Mouse (Mus musculus) G1E (cell line): Measurements from ENCODE around the gene Pmis2. TPM values are rescaled to one million over a fixed set of nuclear protein-coding genes. Genes with fewer than 3 reads are reported as not detected.
A peak's percentile ranks its signal among the peaks of the same experiment; 100 is the strongest.

Experiments used
- ATAC-seq: 2 replicates; pipeline ENCODE4 v1.8.0; 2016; ENCODE audit warnings: mild to moderate bottlenecking; ENCODE audit not compliant: insufficient number of reproducible peaks, poor library complexity, low FRiP score, severe bottlenecking; ENCODE audit errors: extremely low read depth
- DNase-seq: peaks from one replicate; pipeline ENCODE4 v3.0.0; 2012; ENCODE audit warnings: low spot score
- H3K27me3 ChIP-seq: 2 replicates; pipeline ENCODE4 v1.6.1; 2012; ENCODE audit warnings: mild to moderate bottlenecking, low read length, inconsistent platforms; ENCODE audit not compliant: insufficient read depth
- H3K36me3 ChIP-seq: replicated peaks from 2 replicates; pipeline ENCODE3; 2012; ENCODE audit warnings: mild to moderate bottlenecking, inconsistent platforms
- H3K4me1 ChIP-seq: 2 replicates; pipeline ENCODE4 v1.6.1; 2012; ENCODE audit warnings: low read depth, low read length, inconsistent platforms, mixed read lengths; ENCODE audit not compliant: insufficient read depth
- H3K4me3 ChIP-seq: 2 replicates; pipeline ENCODE4 v1.5.1; 2012; ENCODE audit warnings: low read depth, mild to moderate bottlenecking, inconsistent platforms, low read length, moderate library complexity, mixed read lengths
- H3K9me3 ChIP-seq: replicated peaks from 2 replicates; pipeline ENCODE4 v1.6.1; 2012; ENCODE audit warnings: inconsistent platforms
- CTCF ChIP-seq: IDR thresholded peaks from 2 replicates; pipeline ENCODE4 v1.5.1; 2012; ENCODE audit warnings: low read depth, low read length, inconsistent platforms, mixed read lengths
- GATA1 ChIP-seq: IDR thresholded peaks from 2 replicates; pipeline ENCODE4 v1.6.1; 2012; ENCODE audit warnings: borderline replicate concordance, low read length, inconsistent platforms, mixed read lengths
- GATA2 ChIP-seq: IDR thresholded peaks from 2 replicates; pipeline ENCODE4 v1.6.1; 2012; ENCODE audit warnings: low read depth, low read length, inconsistent platforms, borderline replicate concordance
- POLR2AphosphoS5 ChIP-seq: IDR thresholded peaks from 2 replicates; pipeline ENCODE4 v1.6.1; 2012; ENCODE audit warnings: low read depth, low read length, inconsistent platforms; ENCODE audit not compliant: insufficient replicate concordance
- TAL1 ChIP-seq: conservative IDR thresholded peaks from 2 replicates; pipeline ENCODE4 v1.6.1; 2012; ENCODE audit warnings: low read depth, low read length, inconsistent platforms, mixed read lengths
- polyA plus RNA-seq: library from polyadenylated mRNA; stranded (reverse); fragments of >175 nt; gene quantifications from 2 replicates; pipeline ENCODE4 v1.2.3, GENCODE M21; 2012
- total RNA-seq, 2 experiments: library from RNA; stranded (forward) in 1 of 2; stranded (reverse) in 1 of 2; fragments of 200-1000 nt in 1 of 2; fragments of >200 nt in 1 of 2; fragmentation: Nextera tagmentation in 1 of 2; gene quantifications; 2 replicates each; pipeline ENCODE4 v1.2.3; 2014 to 2017

The Pmis2 gene
- total and polyA plus RNA-seq, 3 experiments = not detected

DNA sequence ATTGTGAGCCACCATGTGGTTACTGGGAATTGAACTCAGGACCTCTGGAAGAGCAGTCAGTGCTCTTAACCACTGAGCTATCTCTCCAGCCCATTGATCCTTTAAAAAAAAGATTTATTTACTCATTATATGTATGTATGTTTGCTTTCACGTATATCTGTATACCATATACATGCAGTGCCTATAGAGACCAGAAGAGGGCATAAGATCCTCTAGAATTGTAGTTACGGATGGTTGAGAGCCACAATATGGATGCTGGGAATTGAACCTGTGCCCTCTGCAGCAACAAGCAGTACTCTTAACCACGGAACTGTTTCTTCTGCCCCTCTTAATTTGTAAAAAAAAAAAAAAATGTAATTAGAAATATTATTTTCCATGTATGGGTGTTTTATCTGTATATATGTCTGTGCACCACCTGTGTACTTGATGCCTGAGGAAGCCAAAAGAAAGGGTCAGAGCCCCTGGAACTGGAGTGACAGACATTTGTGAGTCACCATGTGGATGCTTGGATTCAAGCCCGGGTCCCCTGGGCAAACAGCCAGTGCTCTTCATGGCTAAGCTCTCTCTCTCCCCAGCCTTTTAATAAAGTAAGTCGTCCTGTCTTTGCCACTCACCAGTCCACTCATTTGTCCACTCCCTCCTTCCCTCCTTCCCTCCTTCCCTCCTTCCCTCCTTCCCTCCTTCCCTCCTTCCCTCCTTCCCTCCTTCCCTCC, 7.0 kb upstream of the Pmis2 start:
- no peaks in the 10 kb centered on the region for H3K9me3 ChIP-seq
- TF ChIP-seq POLR2AphosphoS5 = no peak
- no peaks in the 10 kb centered on the region for H3K36me3 ChIP-seq
- H3K27me3 ChIP-seq = peaks cover 30% of the 10 kb centered on the region
- ATAC-seq = no peak
- no peaks in the 10 kb centered on the region for H3K4me1 ChIP-seq
- H3K4me3 ChIP-seq = no peak overlapping the region
- DNase-seq = no peak

DNA sequence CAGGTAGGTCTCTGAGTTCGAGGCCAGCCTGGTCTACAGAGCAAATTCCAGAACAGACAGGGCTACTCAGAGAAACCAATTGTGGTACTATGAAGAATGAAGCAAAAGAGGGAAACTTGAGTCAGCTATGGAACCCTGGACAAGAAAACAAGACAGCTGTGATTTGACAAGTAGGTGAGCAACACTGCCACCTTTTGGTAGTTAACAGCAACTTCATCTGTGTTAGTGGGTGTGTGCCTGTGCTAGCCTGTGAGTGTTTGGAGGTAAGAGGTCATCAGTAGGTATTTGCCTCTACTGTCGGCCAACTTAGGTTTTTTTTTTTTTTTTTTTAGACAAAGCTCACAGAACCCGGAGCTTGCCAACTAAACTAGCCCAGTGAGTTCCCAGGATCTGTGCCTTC, 2.2 kb downstream of the Pmis2 start:
- ATAC-seq (no peak), DNase-seq (peak; percentile 19)
- Histone ChIP-seq H3K36me3 (no peaks in the 10 kb centered on the region), H3K4me3 (no peak overlapping the region), H3K9me3 (no peaks in the 10 kb centered on the region), H3K4me1 (peaks cover 7% of the 10 kb centered on the region), H3K27me3 (peaks cover 5% of the 10 kb centered on the region; the same call in 1 of the 2 replicates)
- TF ChIP-seq POLR2AphosphoS5 (no peak), GATA1 (no peak), GATA2 (no peak), TAL1 (no peak), CTCF (peak; percentile 53; the same call in 1 of the 2 replicates)

DNA sequence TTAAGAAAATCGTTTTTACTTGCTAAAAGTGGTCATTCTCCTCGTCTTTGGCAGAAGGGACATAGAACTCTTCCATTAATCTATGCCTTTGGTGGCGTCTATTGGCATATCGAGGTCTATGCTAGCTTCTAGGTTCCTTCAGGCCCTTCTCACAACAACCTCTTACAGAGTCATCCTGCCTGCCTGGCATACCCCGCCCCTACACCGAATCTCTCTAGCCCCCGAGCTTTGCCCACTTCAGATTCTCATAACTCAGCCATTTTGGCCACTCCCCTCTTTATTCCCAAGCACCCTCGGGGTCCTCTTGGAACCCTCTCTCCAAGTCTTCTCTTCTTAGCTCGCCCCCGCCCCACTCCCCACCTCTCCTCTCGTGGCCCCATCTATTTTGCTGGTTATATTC, 6.1 kb downstream of the Pmis2 start:
- H3K36me3 ChIP-seq = peaks cover 32% of the 10 kb centered on the region
- ATAC-seq (no peak), DNase-seq (peak; percentile 25)
- no peak for TF ChIP-seq CTCF
- no peak for TF ChIP-seq GATA2
- TF ChIP-seq TAL1 = no peak
- TF ChIP-seq GATA1 = no peak
- TF ChIP-seq POLR2AphosphoS5 = no peak
- peaks cover 15% of the 10 kb centered on the region for H3K4me1 ChIP-seq
- H3K27me3 ChIP-seq = 0 out of 2 replicates have a peak, but pooled peaks cover 5% of the 10 kb centered on the region
- peak overlapping the region; percentile 85 for H3K4me3 ChIP-seq
- no peaks in the 10 kb centered on the region for H3K9me3 ChIP-seq

DNA sequence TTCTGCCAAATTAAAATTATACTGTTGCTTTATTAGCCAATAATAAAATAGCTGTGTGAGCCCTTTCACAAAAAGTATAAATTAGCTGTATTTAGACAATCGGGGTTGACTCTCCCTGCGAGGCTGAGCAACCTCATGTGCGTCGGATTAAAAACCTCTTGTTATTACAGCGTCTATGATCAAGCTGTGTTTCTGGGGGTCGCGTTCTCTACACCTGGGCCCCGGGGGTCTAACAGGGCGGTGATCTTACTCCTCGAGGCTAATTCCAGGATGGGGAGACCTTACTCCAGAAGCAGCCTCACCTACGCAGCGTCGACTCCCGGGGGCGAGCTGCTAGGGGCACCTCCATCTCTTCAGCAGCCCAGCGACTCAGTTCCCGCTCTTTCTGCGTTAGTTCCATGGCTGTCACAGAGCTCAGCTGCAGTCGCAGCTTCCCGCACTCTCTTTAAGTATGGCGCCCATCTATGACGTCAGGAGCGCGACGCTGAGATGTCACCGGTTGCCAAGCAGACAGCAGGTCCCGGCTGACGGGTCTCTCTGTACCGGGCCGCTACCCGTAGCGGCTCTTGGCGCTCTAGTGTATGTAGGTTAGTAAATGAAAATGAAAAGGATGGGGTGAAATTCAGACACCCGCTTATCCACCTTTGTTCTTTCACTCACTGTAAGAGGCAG, 6.7 kb downstream of the Pmis2 start, which contains the start of gene Haus5:
Haus5 (minus strand) TSS at position 466 of the 672 bp plus-strand sequence.
- peak within 1 kb of the TSS; percentile 85 for H3K4me3 ChIP-seq
- peaks cover 15% of the 10 kb centered on the region for H3K4me1 ChIP-seq
- TF ChIP-seq POLR2AphosphoS5 (no peak), CTCF (no peak), GATA2 (no peak), GATA1 (no peak), TAL1 (no peak)

DNA sequence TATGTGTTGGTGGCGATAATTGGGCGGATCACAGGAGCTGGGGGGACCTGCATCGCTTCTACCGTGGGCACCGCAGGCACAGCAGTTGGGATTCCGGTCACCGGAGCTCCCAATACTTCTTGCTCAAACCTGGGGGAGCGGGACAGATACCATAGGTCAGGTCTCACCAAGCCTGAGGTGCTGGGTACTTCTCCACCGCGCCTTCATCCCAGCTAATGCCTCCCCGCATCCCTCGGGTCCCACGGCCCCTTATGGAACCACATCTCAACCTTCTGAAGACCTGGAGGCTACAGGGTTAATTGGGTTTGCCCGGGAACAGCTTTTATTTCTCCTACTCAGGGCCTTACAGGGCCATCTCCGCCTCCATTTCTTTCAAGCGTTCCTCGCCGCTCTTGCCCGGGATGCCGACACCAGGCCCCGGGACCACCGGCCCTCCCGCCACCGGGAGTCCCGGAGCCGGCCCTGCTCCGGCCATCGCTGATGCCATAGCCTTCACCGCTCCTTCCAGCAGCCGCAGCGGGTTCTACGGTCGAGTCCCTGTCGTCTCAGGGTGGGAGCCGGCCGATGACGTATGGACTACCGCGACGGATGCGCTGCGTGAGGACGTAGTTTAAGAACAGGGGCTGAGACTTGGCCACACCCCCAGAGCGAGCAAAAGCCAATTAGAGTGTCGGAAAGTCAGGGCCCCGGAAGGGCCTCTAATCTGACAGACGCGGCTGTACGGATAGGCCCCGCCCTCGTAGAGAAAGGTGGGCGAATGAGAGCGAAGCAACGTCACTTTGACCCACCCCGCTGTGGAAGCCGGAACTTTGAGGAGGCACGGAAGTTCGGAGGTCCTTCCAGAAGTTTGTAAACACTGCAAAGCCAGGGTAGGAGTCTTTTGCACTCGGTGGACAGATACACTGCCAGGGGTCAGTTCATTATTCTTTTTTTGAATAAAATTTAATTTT, 21.5 kb downstream of the Pmis2 start, which contains the start of gene Rbm42:
Rbm42 (minus strand) TSS at position 727 of the 950 bp plus-strand sequence.
- ATAC-seq (peak; percentile 100), DNase-seq (peak; percentile 98)
- peak within 1 kb of the TSS; percentile 85 for H3K4me3 ChIP-seq
- H3K4me1 ChIP-seq = peaks cover 21% of the 10 kb centered on the region
- no peak for TF ChIP-seq TAL1
- peaks cover 73% of the 10 kb centered on the region for H3K36me3 ChIP-seq
- H3K27me3 ChIP-seq = no peaks in the 10 kb centered on the region
- H3K9me3 ChIP-seq = no peaks in the 10 kb centered on the region

More for the DNA sequence above, 6.7 kb downstream of the Pmis2 start, which contains the start of gene Haus5:
- Histone ChIP-seq H3K27me3 (0 out of 2 replicates have a peak, but pooled peaks cover 5% of the 10 kb centered on the region), H3K9me3 (no peaks in the 10 kb centered on the region), H3K36me3 (peaks cover 38% of the 10 kb centered on the region)
- ATAC-seq (peak; percentile 79), DNase-seq (peak; percentile 82)

DNA sequence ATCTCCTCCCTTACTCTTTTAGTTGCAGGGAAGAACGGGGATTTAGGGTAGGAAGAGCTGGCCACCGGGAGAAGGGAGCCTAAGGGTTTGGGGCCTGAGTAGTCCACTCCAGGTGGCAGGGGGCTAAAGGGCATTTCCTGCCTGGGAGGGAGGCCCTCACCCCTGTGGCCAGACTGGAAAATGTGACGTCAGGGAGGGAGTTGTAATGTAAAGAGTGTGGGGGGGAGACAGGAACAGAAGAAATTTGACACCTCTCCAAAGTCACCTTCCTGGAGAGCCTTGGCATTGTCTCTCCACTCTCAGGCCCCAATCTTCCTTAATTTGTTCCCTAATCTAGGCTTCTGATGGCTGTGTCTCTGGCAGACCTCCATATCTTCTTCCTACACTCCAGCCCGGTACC, 32.3 kb downstream of the Pmis2 start:
- ATAC-seq (no peak), DNase-seq (no peak)
- H3K4me1 ChIP-seq = peaks cover 9% of the 10 kb centered on the region
- H3K27me3 ChIP-seq = peaks cover 25% of the 10 kb centered on the region
- peaks cover 46% of the 10 kb centered on the region for H3K36me3 ChIP-seq
- TF ChIP-seq CTCF (no peak), TAL1 (no peak), GATA2 (no peak), POLR2AphosphoS5 (no peak), GATA1 (no peak)
- H3K9me3 ChIP-seq = no peaks in the 10 kb centered on the region
- no peak overlapping the region for H3K4me3 ChIP-seq
